Mouse (Mus musculus): ENCODE data around the gene Mbnl2. TPM values are rescaled to one million over a fixed set of nuclear protein-coding genes. Genes with fewer than 3 reads are reported as not detected.

Gene Mbnl2
- total and polyA plus RNA-seq, 3 experiments, result 5.6 to 8.6 TPM; not detected in 1

GRCm38 (mm10) chr14:120261606-120262005 is 13.9 kb upstream of the Mbnl2 start:
- H3K27me3 ChIP-seq (ENCODE audit: control insufficient read depth in 1 of 2, insufficient read depth in 2 of 2, low read length in 2 of 2), result no peaks in the 10 kb centered on the region
- no peak overlapping the region for H3K27ac ChIP-seq (ENCODE audit: control insufficient read depth, low read depth, low read length)
- H3K4me1 ChIP-seq (ENCODE audit: control insufficient read depth in 1 of 2, insufficient read depth in 2 of 2, low read length in 2 of 2), result no peaks in the 10 kb centered on the region
- no peaks in the 10 kb centered on the region for H3K36me3 ChIP-seq (ENCODE audit: control insufficient read depth in 1 of 2, insufficient read depth in 2 of 2, low read length in 2 of 2)
- TF ChIP-seq SIN3A (IDR thresholded peaks at IDR 0.05; ENCODE audit: low read length) (no peak), JUND (IDR thresholded peaks at IDR 0.05; ENCODE audit: low read depth, low read length) (no peak), MAX (IDR thresholded peaks at IDR 0.05; ENCODE audit: low read length) (no peak), ZC3H11A (IDR thresholded peaks at IDR 0.05; ENCODE audit: low read depth, low read length) (no peak), RCOR1 (IDR thresholded peaks at IDR 0.05; ENCODE audit: low read depth, low read length) (no peak), BHLHE40 (IDR thresholded peaks at IDR 0.05; ENCODE audit: borderline replicate concordance, low read depth, low read length) (no peak), USF1 (IDR thresholded peaks at IDR 0.05; ENCODE audit: low read depth, low read length) (no peak), SMC3 (IDR thresholded peaks at IDR 0.05; ENCODE audit: low read depth, low read length) (no peak), RAD21 (IDR thresholded peaks at IDR 0.05; ENCODE audit: low read depth, low read length) (no peak), POLR2AphosphoS5 (IDR thresholded peaks at IDR 0.05; ENCODE audit: borderline replicate concordance, low read depth, low read length) (no peak), MYB (IDR thresholded peaks at IDR 0.05; ENCODE audit: low read depth, low read length) (no peak), NELFE (IDR thresholded peaks at IDR 0.05; ENCODE audit: low read depth, low read length) (no peak), GATA1 (IDR thresholded peaks at IDR 0.05; ENCODE audit: low read depth, low read length) (no peak), ZMIZ1 (IDR thresholded peaks at IDR 0.05; ENCODE audit: low read depth, low read length) (no peak), CHD1 (IDR thresholded peaks at IDR 0.05; ENCODE audit: low read depth, low read length) (no peak), MXI1 (IDR thresholded peaks at IDR 0.05; ENCODE audit: low read depth, low read length) (no peak), MAFK (IDR thresholded peaks at IDR 0.05; ENCODE audit: borderline replicate concordance, low read depth, low read length) (no peak), MYC (IDR thresholded peaks at IDR 0.05; ENCODE audit: low read depth, low read length) (no peak), CHD2 (IDR thresholded peaks at IDR 0.05; ENCODE audit: low read length) (no peak)
- no peaks in the 10 kb centered on the region for H3K9me3 ChIP-seq (replicated peaks; ENCODE audit: insufficient read depth, low read length)
- H3K79me2 ChIP-seq (ENCODE audit: control insufficient read depth, insufficient read depth, low read length, poor library complexity), result no peaks in the 10 kb centered on the region
- H3K4me3 ChIP-seq (ENCODE audit: control insufficient read depth in 1 of 2, insufficient read depth in 1 of 2, low read depth in 2 of 2, low read length in 2 of 2), result no peak overlapping the region
- DNase-seq (ENCODE audit: low read depth, low spot score), result no peak
- no peak overlapping the region for H3K9ac ChIP-seq (ENCODE audit: control insufficient read depth, low read depth, low read length, poor library complexity, severe bottlenecking)

- no peaks in the 10 kb centered on the region for H3K79me2 ChIP-seq (ENCODE audit: control insufficient read depth, insufficient read depth, low read length, poor library complexity)
- no peaks in the 10 kb centered on the region for H3K27me3 ChIP-seq (ENCODE audit: control insufficient read depth in 1 of 2, insufficient read depth in 2 of 2, low read length in 2 of 2)
- H3K36me3 ChIP-seq (ENCODE audit: control insufficient read depth in 1 of 2, insufficient read depth in 2 of 2, low read length in 2 of 2), result no peaks in the 10 kb centered on the region
- no peak overlapping the region for H3K4me3 ChIP-seq (ENCODE audit: control insufficient read depth in 1 of 2, insufficient read depth in 1 of 2, low read depth in 2 of 2, low read length in 2 of 2)
- no peak overlapping the region for H3K27ac ChIP-seq (ENCODE audit: control insufficient read depth, low read depth, low read length)
- no peak for DNase-seq (ENCODE audit: low read depth, low spot score)
- H3K9me3 ChIP-seq (replicated peaks; ENCODE audit: insufficient read depth, low read length), result no peaks in the 10 kb centered on the region
- no peaks in the 10 kb centered on the region for H3K4me1 ChIP-seq (ENCODE audit: control insufficient read depth in 1 of 2, insufficient read depth in 2 of 2, low read length in 2 of 2)
- H3K9ac ChIP-seq (ENCODE audit: control insufficient read depth, low read depth, low read length, poor library complexity, severe bottlenecking), result no peak overlapping the region
- no peak for TF ChIP-seq CHD1 (IDR thresholded peaks at IDR 0.05; ENCODE audit: low read depth, low read length)
- TF ChIP-seq USF2 (IDR thresholded peaks at IDR 0.05; ENCODE audit: borderline replicate concordance in 1 of 2, insufficient read depth in 1 of 2, low read depth in 1 of 2, low read length in 2 of 2), result no peak
- TF ChIP-seq ZMIZ1 (IDR thresholded peaks at IDR 0.05; ENCODE audit: low read depth, low read length), result no peak
- no peak for TF ChIP-seq KAT2A (conservative IDR thresholded peaks at IDR 0.05; ENCODE audit: low read depth, low read length)
- TF ChIP-seq JUND (IDR thresholded peaks at IDR 0.05; ENCODE audit: low read depth, low read length), result no peak
- TF ChIP-seq POLR2AphosphoS5 (IDR thresholded peaks at IDR 0.05; ENCODE audit: borderline replicate concordance, low read depth, low read length), result no peak
- TF ChIP-seq RCOR1 (IDR thresholded peaks at IDR 0.05; ENCODE audit: low read depth, low read length), result no peak
- no peak for TF ChIP-seq MAFK (IDR thresholded peaks at IDR 0.05; ENCODE audit: borderline replicate concordance, low read depth, low read length)
- TF ChIP-seq ZNF384 (IDR thresholded peaks at IDR 0.05; ENCODE audit: low read depth, low read length), result no peak
- TF ChIP-seq HCFC1 (IDR thresholded peaks at IDR 0.05; ENCODE audit: low read depth, low read length), result no peak
- no peak for TF ChIP-seq TBP (IDR thresholded peaks at IDR 0.05; ENCODE audit: low read depth, low read length)
- no peak for TF ChIP-seq MEF2A (IDR thresholded peaks at IDR 0.05; ENCODE audit: extremely low read depth, insufficient replicate concordance, low read depth, low read length, poor library complexity, severe bottlenecking)
- TF ChIP-seq RAD21 (IDR thresholded peaks at IDR 0.05; ENCODE audit: low read depth, low read length), result no peak
- no peak for TF ChIP-seq MXI1 (IDR thresholded peaks at IDR 0.05; ENCODE audit: low read depth, low read length)
Observed at GRCm38 (mm10) chr14:120262660-120263379, 12.6 kb upstream of the Mbnl2 start.

Measured in MEL (cell line).